Mouse (Mus musculus): ENCODE results near the gene 4930452B06Rik. TPM values are rescaled to one million over a fixed set of nuclear protein-coding genes. Genes with fewer than 3 reads are reported as not detected.
A peak's percentile ranks its signal among the peaks of the same experiment; 100 is the strongest.

4930452B06Rik gene
- polyA plus RNA-seq, 1 experiment from 2014 or later = 10.2 TPM

- no peak overlapping the region for H3K27ac ChIP-seq
- H3K9ac ChIP-seq = no peak overlapping the region
- no peak overlapping the region for H3K4me3 ChIP-seq (replicated peaks)
- H3K36me3 ChIP-seq = peaks cover 5% of the 10 kb centered on the region; the same call in 1 of the 2 replicates
- H3K9me3 ChIP-seq (replicated peaks) = no peaks in the 10 kb centered on the region
- H3K27me3 ChIP-seq = no peaks in the 10 kb centered on the region
- H3K4me2 ChIP-seq = no peak overlapping the region
- WGBS = 78% methylated on average over 5 of the region's 5 CpGs
- no peak for ATAC-seq (replicated peaks; ENCODE audit: low FRiP score)
- no peaks in the 10 kb centered on the region for H3K4me1 ChIP-seq
Measured at GRCm38 (mm10) chr14:8475851-8476250, 190.2 kb downstream of the 4930452B06Rik start.

- Histone ChIP-seq H3K9ac (no peak overlapping the region), H3K27ac (no peak overlapping the region), H3K9me3 (replicated peaks) (no peaks in the 10 kb centered on the region), H3K4me2 (no peak overlapping the region), H3K27me3 (no peaks in the 10 kb centered on the region), H3K36me3 (no peaks in the 10 kb centered on the region), H3K4me1 (no peaks in the 10 kb centered on the region), H3K4me3 (replicated peaks) (no peak overlapping the region)
- 83% methylated on average over 2 of the region's 2 CpGs for WGBS
- no peak for ATAC-seq (replicated peaks; ENCODE audit: low FRiP score)
Measured at GRCm38 (mm10) chr14:8472884-8473283, 193.2 kb downstream of the 4930452B06Rik start.

- Histone ChIP-seq H3K9ac (no peak overlapping the region), H3K4me1 (peaks cover 4% of the 10 kb centered on the region; the same call in 1 of the 2 replicates), H3K27me3 (no peaks in the 10 kb centered on the region), H3K27ac (no peak overlapping the region), H3K36me3 (no peaks in the 10 kb centered on the region), H3K4me2 (no peak overlapping the region), H3K9me3 (replicated peaks) (no peaks in the 10 kb centered on the region), H3K4me3 (replicated peaks) (no peak overlapping the region)
- ATAC-seq (replicated peaks; ENCODE audit: low FRiP score) = no peak
- WGBS = 41% methylated on average over 14 of the region's 14 CpGs
Measured at GRCm38 (mm10) chr14:8464401-8465154, 201.5 kb downstream of the 4930452B06Rik start.

- H3K4me2 ChIP-seq = no peak overlapping the region
- no peaks in the 10 kb centered on the region for H3K27me3 ChIP-seq
- H3K4me3 ChIP-seq (replicated peaks) = no peak overlapping the region
- WGBS = 78% methylated on average over 4 of the region's 4 CpGs
- no peak for ATAC-seq (replicated peaks; ENCODE audit: low FRiP score)
- no peak overlapping the region for H3K9ac ChIP-seq
- H3K36me3 ChIP-seq = no peaks in the 10 kb centered on the region
- no peak overlapping the region for H3K27ac ChIP-seq
- no peaks in the 10 kb centered on the region for H3K9me3 ChIP-seq (replicated peaks)
- H3K4me1 ChIP-seq = peaks cover 4% of the 10 kb centered on the region; the same call in 1 of the 2 replicates
Measured at GRCm38 (mm10) chr14:8462973-8463372, 203.1 kb downstream of the 4930452B06Rik start.

- no peaks in the 10 kb centered on the region for H3K27me3 ChIP-seq
- no peak overlapping the region for H3K4me2 ChIP-seq
- H3K36me3 ChIP-seq = no peaks in the 10 kb centered on the region
- H3K4me1 ChIP-seq = peaks cover 4% of the 10 kb centered on the region; the same call in 1 of the 2 replicates
- ATAC-seq (replicated peaks; ENCODE audit: low FRiP score) = no peak
- no peak overlapping the region for H3K9ac ChIP-seq
- H3K4me3 ChIP-seq (replicated peaks) = no peak overlapping the region
- no peaks in the 10 kb centered on the region for H3K9me3 ChIP-seq (replicated peaks)
- 71% methylated on average over 6 of the region's 6 CpGs for WGBS
- H3K27ac ChIP-seq = no peak overlapping the region
Measured at GRCm38 (mm10) chr14:8462321-8462909, 203.6 kb downstream of the 4930452B06Rik start.

- H3K9me3 ChIP-seq (replicated peaks) = no peaks in the 10 kb centered on the region
- no peaks in the 10 kb centered on the region for H3K27me3 ChIP-seq
- peak overlapping the region; percentile 32; the same call in 1 of the 2 replicates for H3K4me2 ChIP-seq
- no peak overlapping the region for H3K9ac ChIP-seq
- H3K4me1 ChIP-seq = peaks cover 4% of the 10 kb centered on the region; the same call in 1 of the 2 replicates
- no peak overlapping the region for H3K27ac ChIP-seq
- ATAC-seq (replicated peaks; ENCODE audit: low FRiP score) = peak; percentile 78
- no peak overlapping the region for H3K4me3 ChIP-seq (replicated peaks)
- 40% methylated on average over 19 of the region's 19 CpGs for WGBS
- no peaks in the 10 kb centered on the region for H3K36me3 ChIP-seq
Measured at GRCm38 (mm10) chr14:8460226-8461129, 205.6 kb downstream of the 4930452B06Rik start.

GRCm38 (mm10) chr14:8459759-8460158 is 206.3 kb downstream of the 4930452B06Rik start:
- Histone ChIP-seq H3K36me3 (no peaks in the 10 kb centered on the region), H3K9me3 (replicated peaks) (no peaks in the 10 kb centered on the region), H3K4me1 (peaks cover 4% of the 10 kb centered on the region; the same call in 1 of the 2 replicates), H3K27ac (no peak overlapping the region), H3K4me3 (replicated peaks) (no peak overlapping the region), H3K4me2 (no peak overlapping the region), H3K27me3 (no peaks in the 10 kb centered on the region), H3K9ac (no peak overlapping the region)
- ATAC-seq (replicated peaks; ENCODE audit: low FRiP score) = no peak
- WGBS = 66% methylated on average over 4 of the region's 4 CpGs

GRCm38 (mm10) chr14:8451117-8451516 is 214.9 kb downstream of the 4930452B06Rik start:
- no peak for ATAC-seq (replicated peaks; ENCODE audit: low FRiP score)

GRCm38 (mm10) chr14:8450342-8450741 is 215.7 kb downstream of the 4930452B06Rik start:
- H3K9ac ChIP-seq = no peak overlapping the region
- WGBS = 90% methylated on average over 6 of the region's 6 CpGs
- H3K27me3 ChIP-seq = no peaks in the 10 kb centered on the region
- no peak for ATAC-seq (replicated peaks; ENCODE audit: low FRiP score)
- H3K36me3 ChIP-seq = no peaks in the 10 kb centered on the region
- H3K4me2 ChIP-seq = no peak overlapping the region
- H3K9me3 ChIP-seq (replicated peaks) = no peaks in the 10 kb centered on the region
- H3K4me3 ChIP-seq (replicated peaks) = no peak overlapping the region
- no peaks in the 10 kb centered on the region for H3K4me1 ChIP-seq
- no peak overlapping the region for H3K27ac ChIP-seq

More at GRCm38 (mm10) chr14:8451117-8451516, 214.9 kb downstream of the 4930452B06Rik start:
- Histone ChIP-seq H3K4me2 (no peak overlapping the region), H3K27ac (no peak overlapping the region), H3K27me3 (no peaks in the 10 kb centered on the region), H3K9ac (no peak overlapping the region), H3K9me3 (replicated peaks) (no peaks in the 10 kb centered on the region), H3K36me3 (no peaks in the 10 kb centered on the region), H3K4me3 (replicated peaks) (no peak overlapping the region), H3K4me1 (no peaks in the 10 kb centered on the region)
- WGBS = 94% methylated on average over 4 of the region's 4 CpGs

- H3K4me3 ChIP-seq (replicated peaks) = no peak overlapping the region
- H3K4me1 ChIP-seq = no peaks in the 10 kb centered on the region
- ATAC-seq (replicated peaks; ENCODE audit: low FRiP score) = peak; percentile 29; the same call in 1 of the 2 replicates
- H3K9me3 ChIP-seq (replicated peaks) = no peaks in the 10 kb centered on the region
- no peak overlapping the region for H3K9ac ChIP-seq
- no peak overlapping the region for H3K4me2 ChIP-seq
- no peak overlapping the region for H3K27ac ChIP-seq
- no peaks in the 10 kb centered on the region for H3K36me3 ChIP-seq
- H3K27me3 ChIP-seq = no peaks in the 10 kb centered on the region
Measured at GRCm38 (mm10) chr14:8449299-8449698, 216.7 kb downstream of the 4930452B06Rik start.

GRCm38 (mm10) chr14:8447352-8447751 is 218.7 kb downstream of the 4930452B06Rik start:
- no peak overlapping the region for H3K4me2 ChIP-seq
- H3K4me3 ChIP-seq (replicated peaks) = no peak overlapping the region
- H3K27me3 ChIP-seq = no peaks in the 10 kb centered on the region
- no peak overlapping the region for H3K27ac ChIP-seq
- H3K9me3 ChIP-seq (replicated peaks) = no peaks in the 10 kb centered on the region
- ATAC-seq (replicated peaks; ENCODE audit: low FRiP score) = no peak
- peaks cover 5% of the 10 kb centered on the region for H3K4me1 ChIP-seq
- WGBS = 89% methylated on average over 1 of the region's 1 CpGs
- H3K9ac ChIP-seq = no peak overlapping the region
- H3K36me3 ChIP-seq = no peaks in the 10 kb centered on the region

GRCm38 (mm10) chr14:8444363-8444762 is 221.7 kb downstream of the 4930452B06Rik start:
- peaks cover 20% of the 10 kb centered on the region for H3K4me1 ChIP-seq
- WGBS = 90% methylated on average over 2 of the region's 2 CpGs
- H3K36me3 ChIP-seq = no peaks in the 10 kb centered on the region
- H3K4me2 ChIP-seq = no peak overlapping the region
- H3K27ac ChIP-seq = no peak overlapping the region
- no peak for ATAC-seq (replicated peaks; ENCODE audit: low FRiP score)
- no peaks in the 10 kb centered on the region for H3K9me3 ChIP-seq (replicated peaks)
- no peak overlapping the region for H3K4me3 ChIP-seq (replicated peaks)
- no peak overlapping the region for H3K9ac ChIP-seq
- no peaks in the 10 kb centered on the region for H3K27me3 ChIP-seq

Data from kidney, embryonic 15.5 days (tissue).